Mouse (Mus musculus): ENCODE data around the gene Ccr10. TPM values are rescaled to one million over a fixed set of nuclear protein-coding genes. Genes with fewer than 3 reads are reported as not detected.
A peak's percentile ranks its signal among the peaks of the same experiment; 100 is the strongest.

Ccr10 gene
- polyA plus RNA-seq, 1 experiment: not detected

DNA sequence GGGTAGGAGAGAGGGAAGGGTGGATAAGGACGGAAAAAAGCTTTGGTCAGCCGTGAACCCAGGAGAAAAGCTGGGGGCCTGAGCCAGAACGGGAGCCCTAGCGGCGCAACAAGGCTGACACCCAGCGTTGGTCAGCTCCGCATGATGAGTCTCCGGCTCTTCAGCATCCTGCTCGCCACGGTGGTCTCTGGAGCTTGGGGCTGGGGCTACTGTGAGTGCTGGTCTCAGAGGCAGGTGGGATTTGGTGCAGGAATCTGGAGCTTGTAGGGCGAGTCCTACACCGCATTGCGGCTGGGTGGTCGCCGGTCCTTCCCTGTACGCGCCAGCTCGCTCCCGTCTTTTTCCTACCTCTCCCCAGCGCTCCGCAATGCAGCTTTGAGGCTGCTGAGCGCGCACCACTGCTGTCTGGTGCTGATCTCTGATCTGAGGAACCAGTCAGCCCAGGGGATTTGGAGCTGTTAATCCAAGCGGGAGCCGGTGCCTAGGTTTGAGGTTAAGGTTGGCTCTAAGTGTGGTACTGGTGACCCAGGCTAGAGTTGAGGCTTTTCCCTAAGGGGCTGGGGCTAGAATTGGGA, 961 bp upstream of the Ccr10 start:
- peak overlapping the region; percentile 52 for H3K4me3 ChIP-seq (ENCODE audit: low read depth, low read length)
- H3K27me3 ChIP-seq (ENCODE audit: control insufficient read depth, insufficient read depth, low read length, poor library complexity, severe bottlenecking): peaks cover 4% of the 10 kb centered on the region; the same call in 1 of the 2 replicates
- no peak for TF ChIP-seq POLR2A (IDR thresholded peaks at IDR 0.05; ENCODE audit: insufficient read depth, low read length)
- peak; percentile 40 for TF ChIP-seq CTCF (IDR thresholded peaks at IDR 0.05; ENCODE audit: low read depth, low read length)
- no peaks in the 10 kb centered on the region for H3K4me1 ChIP-seq (ENCODE audit: control insufficient read depth, insufficient read depth, low read length)
- H3K27ac ChIP-seq (ENCODE audit: insufficient read depth, low read length): no peak overlapping the region
- H3K36me3 ChIP-seq (ENCODE audit: control insufficient read depth, insufficient read depth, low read length, poor library complexity, severe bottlenecking): no peaks in the 10 kb centered on the region
- H3K9ac ChIP-seq (ENCODE audit: low read depth, poor library complexity, severe bottlenecking): no peak overlapping the region
- no peaks in the 10 kb centered on the region for H3K9me3 ChIP-seq (replicated peaks; ENCODE audit: control insufficient read depth, insufficient read depth, low read length, poor library complexity, severe bottlenecking)

DNA sequence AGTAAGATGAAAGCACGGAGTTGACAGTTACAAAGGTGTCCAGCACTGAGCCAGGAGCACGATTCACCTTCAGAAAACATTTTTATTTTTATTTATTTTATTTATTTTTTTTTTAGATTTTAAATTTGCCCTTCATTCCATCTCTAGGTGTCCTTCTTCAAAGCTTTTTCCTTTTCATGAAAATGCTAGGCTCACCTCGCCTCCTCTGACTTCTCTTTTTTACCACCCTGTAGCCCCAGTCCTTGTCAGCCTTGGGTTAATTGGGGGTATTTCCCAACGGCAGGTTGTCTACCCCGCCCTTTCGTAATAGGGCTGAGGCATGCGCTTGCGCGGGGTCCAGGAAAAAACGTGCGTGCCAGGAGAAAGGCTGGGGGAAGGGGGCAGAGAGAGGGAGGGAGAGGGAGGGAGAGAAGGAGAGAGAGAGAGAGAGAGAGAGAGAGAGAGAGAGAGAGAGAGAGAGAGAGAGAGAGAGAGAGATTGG, 433 bp upstream of the Ccr10 start:
- TF ChIP-seq EP300 (IDR thresholded peaks at IDR 0.05; ENCODE audit: insufficient read depth, low read depth, low read length): no peak
- no peak for TF ChIP-seq CTCF (IDR thresholded peaks at IDR 0.05; ENCODE audit: low read depth, low read length)
- peaks cover 4% of the 10 kb centered on the region; the same call in 1 of the 2 replicates for H3K27me3 ChIP-seq (ENCODE audit: control insufficient read depth, insufficient read depth, low read length, poor library complexity, severe bottlenecking)
- no peaks in the 10 kb centered on the region for H3K4me1 ChIP-seq (ENCODE audit: control insufficient read depth, insufficient read depth, low read length)
- no peaks in the 10 kb centered on the region for H3K9me3 ChIP-seq (replicated peaks; ENCODE audit: control insufficient read depth, insufficient read depth, low read length, poor library complexity, severe bottlenecking)
- no peak overlapping the region for H3K4me3 ChIP-seq (ENCODE audit: low read depth, low read length)
- H3K9ac ChIP-seq (ENCODE audit: low read depth, poor library complexity, severe bottlenecking): no peak overlapping the region
- H3K27ac ChIP-seq (ENCODE audit: insufficient read depth, low read length): no peak overlapping the region
- H3K36me3 ChIP-seq (ENCODE audit: control insufficient read depth, insufficient read depth, low read length, poor library complexity, severe bottlenecking): no peaks in the 10 kb centered on the region

DNA sequence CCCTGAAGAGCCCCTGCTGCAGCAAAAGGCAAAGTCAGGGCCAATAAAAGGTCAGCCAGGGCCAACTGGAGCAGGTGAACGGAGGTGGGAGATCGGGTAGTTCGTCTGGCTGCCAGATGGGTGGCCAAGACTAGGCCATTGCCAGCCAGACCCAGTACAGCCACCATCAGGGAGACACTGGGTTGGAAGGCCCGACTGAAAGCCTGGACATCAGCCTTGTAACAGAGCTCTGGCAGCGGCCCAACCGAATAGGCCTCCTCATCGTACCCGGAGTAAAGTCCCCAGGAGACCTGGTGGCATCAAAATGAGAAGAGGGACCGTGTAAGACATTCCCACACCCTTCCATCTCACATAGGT, 876 bp downstream of the Ccr10 start:
- peaks cover 12% of the 10 kb centered on the region for H3K27me3 ChIP-seq (ENCODE audit: control insufficient read depth, insufficient read depth, low read length, poor library complexity, severe bottlenecking)
- no peak overlapping the region for H3K27ac ChIP-seq (ENCODE audit: insufficient read depth, low read length)
- H3K4me1 ChIP-seq (ENCODE audit: control insufficient read depth, insufficient read depth, low read length): no peaks in the 10 kb centered on the region

DNA sequence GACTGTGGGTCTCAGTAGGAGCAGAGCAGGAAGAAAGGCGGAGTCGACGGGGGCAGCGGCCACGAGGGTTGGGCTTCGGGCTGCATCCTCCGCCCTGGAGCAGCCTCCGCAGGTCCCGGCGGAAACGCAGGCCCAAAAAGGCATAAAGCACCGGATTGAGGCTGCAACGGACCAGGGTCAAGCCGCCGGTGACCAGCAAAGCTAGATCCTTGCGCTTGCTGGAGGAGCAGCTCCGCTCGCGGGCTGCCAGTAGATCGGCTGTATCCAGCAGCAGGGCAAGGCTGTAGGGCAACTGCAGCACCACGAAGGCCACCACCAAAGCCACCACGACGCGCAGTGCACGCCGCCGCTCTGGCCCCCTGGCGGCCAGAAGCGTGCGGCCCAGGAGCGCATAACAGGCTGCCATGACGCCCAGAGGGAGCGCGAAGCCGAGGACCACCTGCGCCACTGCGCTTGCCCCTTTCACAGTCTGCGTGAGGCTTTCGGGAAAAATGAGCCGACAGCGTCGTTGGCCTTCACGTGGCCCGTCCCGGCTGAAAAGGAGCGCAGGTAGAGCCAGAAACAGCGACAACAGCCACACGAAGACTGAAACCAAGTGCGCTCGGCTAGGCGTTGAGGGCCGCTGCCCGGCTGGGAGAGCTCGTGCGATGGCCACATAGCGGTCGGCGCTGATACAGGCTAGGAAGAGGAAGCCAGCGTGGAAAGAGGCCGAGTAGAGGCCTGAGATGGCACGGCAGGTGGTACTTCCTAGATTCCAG, 1.4 kb downstream of the Ccr10 start:
- H3K4me3 ChIP-seq (ENCODE audit: low read depth, low read length): peak overlapping the region; percentile 16; the same call in 1 of the 2 replicates
- no peaks in the 10 kb centered on the region for H3K9me3 ChIP-seq (replicated peaks; ENCODE audit: control insufficient read depth, insufficient read depth, low read length, poor library complexity, severe bottlenecking)
- no peaks in the 10 kb centered on the region for H3K4me1 ChIP-seq (ENCODE audit: control insufficient read depth, insufficient read depth, low read length)
- TF ChIP-seq POLR2A (IDR thresholded peaks at IDR 0.05; ENCODE audit: insufficient read depth, low read length) (no peak), CTCF (IDR thresholded peaks at IDR 0.05; ENCODE audit: low read depth, low read length) (peak; percentile 59), EP300 (IDR thresholded peaks at IDR 0.05; ENCODE audit: insufficient read depth, low read depth, low read length) (0 out of 2 replicates have a peak, but pooled peaks have one; percentile 13)
- no peaks in the 10 kb centered on the region for H3K36me3 ChIP-seq (ENCODE audit: control insufficient read depth, insufficient read depth, low read length, poor library complexity, severe bottlenecking)
- peak overlapping the region; percentile 6; the same call in 1 of the 2 replicates for H3K9ac ChIP-seq (ENCODE audit: low read depth, poor library complexity, severe bottlenecking)
- H3K27me3 ChIP-seq (ENCODE audit: control insufficient read depth, insufficient read depth, low read length, poor library complexity, severe bottlenecking): peaks cover 15% of the 10 kb centered on the region
- no peak overlapping the region for H3K27ac ChIP-seq (ENCODE audit: insufficient read depth, low read length)

More for the DNA sequence above, 876 bp downstream of the Ccr10 start:
- Histone ChIP-seq H3K9ac (ENCODE audit: low read depth, poor library complexity, severe bottlenecking) (no peak overlapping the region), H3K4me3 (ENCODE audit: low read depth, low read length) (no peak overlapping the region), H3K9me3 (replicated peaks; ENCODE audit: control insufficient read depth, insufficient read depth, low read length, poor library complexity, severe bottlenecking) (no peaks in the 10 kb centered on the region), H3K36me3 (ENCODE audit: control insufficient read depth, insufficient read depth, low read length, poor library complexity, severe bottlenecking) (no peaks in the 10 kb centered on the region)
- TF ChIP-seq EP300 (IDR thresholded peaks at IDR 0.05; ENCODE audit: insufficient read depth, low read depth, low read length): no peak
- no peak for TF ChIP-seq CTCF (IDR thresholded peaks at IDR 0.05; ENCODE audit: low read depth, low read length)
- TF ChIP-seq POLR2A (IDR thresholded peaks at IDR 0.05; ENCODE audit: insufficient read depth, low read length): no peak

DNA sequence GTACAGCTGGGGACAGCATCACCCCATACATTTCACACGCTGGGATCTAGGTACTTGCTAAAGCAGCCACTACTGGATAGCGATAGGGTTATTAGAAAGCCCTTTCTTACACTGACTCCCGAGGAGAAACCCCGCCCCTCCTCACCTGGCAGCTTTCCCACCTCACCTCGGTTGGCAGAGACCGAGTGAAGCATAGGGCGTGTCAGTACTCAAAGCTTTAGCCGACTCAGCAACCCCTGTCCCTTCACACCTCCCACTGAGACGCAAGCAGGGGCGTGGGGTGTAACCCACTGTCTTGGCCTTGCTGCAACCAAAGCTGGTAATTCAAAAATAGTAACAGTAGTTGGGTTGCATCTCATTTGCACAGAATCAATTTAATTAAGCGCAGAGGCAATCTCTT, 2.1 kb downstream of the Ccr10 start:
- Histone ChIP-seq H3K9me3 (replicated peaks; ENCODE audit: control insufficient read depth, insufficient read depth, low read length, poor library complexity, severe bottlenecking) (no peaks in the 10 kb centered on the region), H3K27me3 (ENCODE audit: control insufficient read depth, insufficient read depth, low read length, poor library complexity, severe bottlenecking) (peaks cover 18% of the 10 kb centered on the region), H3K9ac (ENCODE audit: low read depth, poor library complexity, severe bottlenecking) (no peak overlapping the region), H3K4me1 (ENCODE audit: control insufficient read depth, insufficient read depth, low read length) (no peaks in the 10 kb centered on the region), H3K4me3 (ENCODE audit: low read depth, low read length) (no peak overlapping the region), H3K27ac (ENCODE audit: insufficient read depth, low read length) (no peak overlapping the region), H3K36me3 (ENCODE audit: control insufficient read depth, insufficient read depth, low read length, poor library complexity, severe bottlenecking) (no peaks in the 10 kb centered on the region)
- no peak for TF ChIP-seq CTCF (IDR thresholded peaks at IDR 0.05; ENCODE audit: low read depth, low read length)
- TF ChIP-seq EP300 (IDR thresholded peaks at IDR 0.05; ENCODE audit: insufficient read depth, low read depth, low read length): no peak
- no peak for TF ChIP-seq POLR2A (IDR thresholded peaks at IDR 0.05; ENCODE audit: insufficient read depth, low read length)

DNA sequence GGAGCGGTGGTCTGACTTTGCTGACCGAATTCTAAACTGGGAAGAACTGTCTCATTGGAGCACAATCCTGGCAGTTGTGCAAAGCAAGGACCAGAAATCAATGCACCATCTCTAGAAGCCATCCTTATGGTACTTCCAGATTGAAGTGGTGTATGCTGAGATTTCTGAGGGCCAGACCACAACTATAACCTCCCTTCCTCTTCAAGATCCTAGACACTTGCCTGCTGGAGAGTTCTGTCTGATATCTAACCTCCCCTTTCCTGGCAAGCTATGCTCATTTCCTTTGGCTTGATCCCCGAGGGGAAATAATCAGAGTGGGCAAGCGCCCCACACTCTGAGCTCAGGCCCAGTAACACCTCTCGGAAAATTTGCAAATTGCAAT, 2.8 kb downstream of the Ccr10 start:
- Histone ChIP-seq H3K36me3 (ENCODE audit: control insufficient read depth, insufficient read depth, low read length, poor library complexity, severe bottlenecking) (no peaks in the 10 kb centered on the region), H3K27me3 (ENCODE audit: control insufficient read depth, insufficient read depth, low read length, poor library complexity, severe bottlenecking) (peaks cover 18% of the 10 kb centered on the region), H3K27ac (ENCODE audit: insufficient read depth, low read length) (no peak overlapping the region), H3K4me3 (ENCODE audit: low read depth, low read length) (peak overlapping the region; percentile 64), H3K4me1 (ENCODE audit: control insufficient read depth, insufficient read depth, low read length) (no peaks in the 10 kb centered on the region), H3K9me3 (replicated peaks; ENCODE audit: control insufficient read depth, insufficient read depth, low read length, poor library complexity, severe bottlenecking) (no peaks in the 10 kb centered on the region), H3K9ac (ENCODE audit: low read depth, poor library complexity, severe bottlenecking) (peak overlapping the region; percentile 4; the same call in 1 of the 2 replicates)
- TF ChIP-seq CTCF (IDR thresholded peaks at IDR 0.05; ENCODE audit: low read depth, low read length) (no peak), POLR2A (IDR thresholded peaks at IDR 0.05; ENCODE audit: insufficient read depth, low read length) (no peak), EP300 (IDR thresholded peaks at IDR 0.05; ENCODE audit: insufficient read depth, low read depth, low read length) (no peak)

Data from ES-Bruce4 (cell line).